Mouse (Mus musculus): ENCODE results near the gene Atxn1l. TPM values are rescaled to one million over a fixed set of nuclear protein-coding genes. Genes with fewer than 3 reads are reported as not detected.
A peak's percentile ranks its signal among the peaks of the same experiment; 100 is the strongest.

Gene Atxn1l
- polyA plus RNA-seq, 1 experiment, result not detected

- H3K27ac ChIP-seq (ENCODE audit: insufficient read depth, low read depth, low read length), result no peak overlapping the region
- H3K4me1 ChIP-seq (ENCODE audit: control insufficient read depth, insufficient read depth, low read length), result peaks cover 5% of the 10 kb centered on the region
- no peak for TF ChIP-seq POLR2A (IDR thresholded peaks at IDR 0.05; ENCODE audit: insufficient read depth, low read depth, low read length)
- TF ChIP-seq CTCF (IDR thresholded peaks at IDR 0.05; ENCODE audit: insufficient read depth, low read depth, low read length), result peak; percentile 70; the same call in 1 of the 2 replicates
- H3K4me3 ChIP-seq (ENCODE audit: insufficient read depth, low read depth, low read length), result no peak overlapping the region
- 3% methylated on average over 2 of the region's 2 CpGs for WGBS
Observed at GRCm38 (mm10) chr8:109706874-109707237, 30.7 kb downstream of the Atxn1l start.

- Histone ChIP-seq H3K4me1 (ENCODE audit: control insufficient read depth, insufficient read depth, low read length) (peaks cover 5% of the 10 kb centered on the region), H3K27ac (ENCODE audit: insufficient read depth, low read depth, low read length) (no peak overlapping the region), H3K4me3 (ENCODE audit: insufficient read depth, low read depth, low read length) (peak overlapping the region; percentile 99)
- TF ChIP-seq CTCF (IDR thresholded peaks at IDR 0.05; ENCODE audit: insufficient read depth, low read depth, low read length) (peak; percentile 24; the same call in 1 of the 2 replicates), POLR2A (IDR thresholded peaks at IDR 0.05; ENCODE audit: insufficient read depth, low read depth, low read length) (no peak)
- 2% methylated on average over 30 of the region's 30 CpGs for WGBS
Observed at GRCm38 (mm10) chr8:109706076-109706873, 31.3 kb downstream of the Atxn1l start.

DNA sequence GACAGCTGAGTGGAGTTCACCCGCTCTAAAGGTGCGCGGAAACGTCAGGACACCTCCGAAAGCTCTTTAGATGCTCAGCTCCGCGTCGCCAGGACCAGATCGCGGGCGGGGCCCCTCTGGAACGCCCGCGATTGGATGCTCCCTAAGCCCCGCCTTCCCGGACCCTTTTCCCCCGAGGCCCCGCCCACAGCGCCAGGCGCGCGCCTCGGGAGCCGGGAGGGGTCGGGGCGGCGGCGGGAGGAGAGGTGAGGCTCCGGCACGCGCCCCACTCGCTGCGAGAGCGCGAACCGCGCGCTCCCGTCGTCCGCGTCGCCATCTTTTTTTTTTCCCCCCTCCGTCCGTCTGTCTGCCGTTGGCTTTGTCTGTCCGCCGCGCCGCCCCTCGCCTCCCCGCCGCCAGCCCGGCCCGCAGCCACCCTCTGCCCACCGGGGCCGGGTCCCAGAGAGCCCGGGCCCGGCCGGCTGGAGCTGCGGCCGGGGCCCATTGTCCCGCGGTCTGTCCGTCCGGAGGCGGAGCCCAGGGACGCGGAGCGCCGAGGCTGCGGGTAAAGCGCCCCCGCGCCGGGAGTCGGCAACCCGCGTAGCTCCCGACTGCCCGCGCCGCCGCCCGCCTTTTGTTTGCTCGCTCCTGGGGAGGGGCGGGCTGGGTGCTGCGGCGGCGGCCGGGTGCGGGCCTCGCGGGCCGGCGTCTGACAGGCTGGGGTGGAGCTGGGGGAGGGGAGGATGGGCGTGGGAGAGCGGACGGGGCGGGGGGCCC, 32.0 kb downstream of the Atxn1l start, which contains the start of gene Zfp821:
Gene Zfp821 (plus strand): TSS at position 227 of the 756 bp plus-strand sequence.
- H3K4me1 ChIP-seq (ENCODE audit: control insufficient read depth, insufficient read depth, low read length), result peaks cover 5% of the 10 kb centered on the region
- H3K4me3 ChIP-seq (ENCODE audit: insufficient read depth, low read depth, low read length), result peak within 1 kb of the TSS; percentile 99
- under 1% methylated on average over 87 of the region's 100 CpGs for WGBS
- no peak for TF ChIP-seq CTCF (IDR thresholded peaks at IDR 0.05; ENCODE audit: insufficient read depth, low read depth, low read length)
- peak; percentile 78; the same call in 1 of the 2 replicates for TF ChIP-seq POLR2A (IDR thresholded peaks at IDR 0.05; ENCODE audit: insufficient read depth, low read depth, low read length)
- peak within 1 kb of the TSS; percentile 74 for H3K27ac ChIP-seq (ENCODE audit: insufficient read depth, low read depth, low read length)

GRCm38 (mm10) chr8:109704565-109705319, 32.8 kb downstream of the Atxn1l start:
- Histone ChIP-seq H3K27ac (ENCODE audit: insufficient read depth, low read depth, low read length) (peak overlapping the region; percentile 21; the same call in 1 of the 2 replicates), H3K4me1 (ENCODE audit: control insufficient read depth, insufficient read depth, low read length) (peaks cover 5% of the 10 kb centered on the region), H3K4me3 (ENCODE audit: insufficient read depth, low read depth, low read length) (peak overlapping the region; percentile 99)
- TF ChIP-seq POLR2A (IDR thresholded peaks at IDR 0.05; ENCODE audit: insufficient read depth, low read depth, low read length) (no peak), CTCF (IDR thresholded peaks at IDR 0.05; ENCODE audit: insufficient read depth, low read depth, low read length) (no peak)
- 15% methylated on average over 24 of the region's 24 CpGs for WGBS

- 88% methylated on average over 3 of the region's 3 CpGs for WGBS
- no peak overlapping the region for H3K4me3 ChIP-seq (ENCODE audit: insufficient read depth, low read depth, low read length)
- H3K4me1 ChIP-seq (ENCODE audit: control insufficient read depth, insufficient read depth, low read length), result no peaks in the 10 kb centered on the region
- no peak overlapping the region for H3K27ac ChIP-seq (ENCODE audit: insufficient read depth, low read depth, low read length)
- no peak for TF ChIP-seq POLR2A (IDR thresholded peaks at IDR 0.05; ENCODE audit: insufficient read depth, low read depth, low read length)
- no peak for TF ChIP-seq CTCF (IDR thresholded peaks at IDR 0.05; ENCODE audit: insufficient read depth, low read depth, low read length)
Observed at GRCm38 (mm10) chr8:109698477-109698876, 39.1 kb downstream of the Atxn1l start.

- WGBS, result 75% methylated on average over 1 of the region's 1 CpGs
- TF ChIP-seq CTCF (IDR thresholded peaks at IDR 0.05; ENCODE audit: insufficient read depth, low read depth, low read length) (no peak), POLR2A (IDR thresholded peaks at IDR 0.05; ENCODE audit: insufficient read depth, low read depth, low read length) (no peak)
- Histone ChIP-seq H3K4me3 (ENCODE audit: insufficient read depth, low read depth, low read length) (no peak overlapping the region), H3K27ac (ENCODE audit: insufficient read depth, low read depth, low read length) (no peak overlapping the region), H3K4me1 (ENCODE audit: control insufficient read depth, insufficient read depth, low read length) (no peaks in the 10 kb centered on the region)
Observed at GRCm38 (mm10) chr8:109697754-109698153, 39.8 kb downstream of the Atxn1l start.

- H3K27ac ChIP-seq (ENCODE audit: insufficient read depth, low read depth, low read length), result no peak overlapping the region
- TF ChIP-seq POLR2A (IDR thresholded peaks at IDR 0.05; ENCODE audit: insufficient read depth, low read depth, low read length) (no peak), CTCF (IDR thresholded peaks at IDR 0.05; ENCODE audit: insufficient read depth, low read depth, low read length) (no peak)
- H3K4me3 ChIP-seq (ENCODE audit: insufficient read depth, low read depth, low read length), result no peak overlapping the region
- WGBS, result 61% methylated on average over 6 of the region's 6 CpGs
- H3K4me1 ChIP-seq (ENCODE audit: control insufficient read depth, insufficient read depth, low read length), result peaks cover 6% of the 10 kb centered on the region
Observed at GRCm38 (mm10) chr8:109694154-109694553, 43.4 kb downstream of the Atxn1l start.

DNA sequence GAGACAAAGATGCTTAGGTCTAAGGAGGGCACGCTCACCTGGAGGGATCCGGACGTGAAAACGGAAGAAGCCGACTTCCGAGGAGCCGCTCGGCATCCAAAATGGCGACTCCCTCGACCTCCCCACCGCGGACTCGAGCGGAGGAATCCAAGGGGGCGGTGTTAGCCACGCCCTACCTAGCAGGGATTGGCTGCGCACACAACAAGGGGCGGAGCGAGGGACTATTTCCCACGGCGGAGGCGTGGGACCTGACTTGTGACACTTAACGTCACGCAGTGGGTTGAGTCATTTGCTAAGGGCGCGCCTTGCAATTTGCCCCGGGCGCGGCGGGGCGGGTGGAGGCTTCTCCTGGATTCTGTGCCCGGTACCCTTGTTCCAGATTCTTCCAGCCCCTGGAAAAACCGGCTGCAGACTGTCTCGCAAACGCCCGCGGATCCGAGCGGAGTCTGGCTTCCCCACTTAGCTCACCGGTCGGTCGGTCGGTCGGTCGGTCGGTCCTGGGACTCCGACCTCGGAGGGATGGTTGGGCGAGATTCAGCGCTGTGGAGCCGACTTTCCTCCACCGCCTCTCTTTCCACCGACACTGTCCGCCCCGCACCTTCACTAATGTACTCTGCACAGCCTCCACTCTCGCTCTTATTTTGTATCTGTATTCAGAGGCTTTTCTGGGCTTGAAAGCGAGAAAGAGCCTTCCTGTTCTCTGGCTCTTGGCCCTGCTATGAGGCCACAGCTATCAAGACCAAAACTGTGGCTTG, 44.2 kb downstream of the Atxn1l start, which contains the start of gene Ist1:
Gene Ist1 (minus strand): TSS at position 115 of the 755 bp plus-strand sequence.
- peak within 1 kb of the TSS; percentile 64 for H3K4me3 ChIP-seq (ENCODE audit: insufficient read depth, low read depth, low read length)
- peaks cover 6% of the 10 kb centered on the region for H3K4me1 ChIP-seq (ENCODE audit: control insufficient read depth, insufficient read depth, low read length)
- H3K27ac ChIP-seq (ENCODE audit: insufficient read depth, low read depth, low read length), result peak within 1 kb of the TSS; percentile 80
- under 1% methylated on average over 57 of the region's 57 CpGs for WGBS
- TF ChIP-seq CTCF (IDR thresholded peaks at IDR 0.05; ENCODE audit: insufficient read depth, low read depth, low read length), result no peak
- peak; percentile 94 for TF ChIP-seq POLR2A (IDR thresholded peaks at IDR 0.05; ENCODE audit: insufficient read depth, low read depth, low read length)
